Mouse (Mus musculus) kidney, embryonic 14.5 days (tissue): ENCODE measurements at regions not wholly inside any gene's neighbourhood (a gene's known extent, or its start where the extent isn't known, plus 50 kb on each side); places are given as distances from the start of the nearest gene placed in this dataset.

Source experiments
- ATAC-seq: fragments of 200-750 bp; cut with Nextera tagmentation; 2 replicates; pipeline ENCODE4 v1.8.0; 2017; ENCODE audit warnings: moderate number of reproducible peaks, mild to moderate bottlenecking, moderate TSS enrichment, moderate library complexity; ENCODE audit not compliant: low FRiP score, low TSS enrichment
- H3K27ac ChIP-seq: fragments of 300-500 bp; sonication (generic); 2 replicates; pipeline ENCODE4 v1.5.1; 2014; ENCODE audit warnings: low read depth, mild to moderate bottlenecking, low read length, moderate library complexity, mixed read lengths
- H3K27me3 ChIP-seq: fragments of 300-500 bp; sonication (generic); 2 replicates; pipeline ENCODE4 v1.6.1; 2014; ENCODE audit warnings: mild to moderate bottlenecking, low read length; ENCODE audit not compliant: control insufficient read depth, insufficient read depth
- H3K36me3 ChIP-seq: fragments of 300-500 bp; sonication (generic); 2 replicates; pipeline ENCODE4 v1.6.1; 2014; ENCODE audit warnings: low read length, mixed read lengths; ENCODE audit not compliant: control insufficient read depth, insufficient read depth
- H3K4me1 ChIP-seq: fragments of 300-500 bp; sonication (generic); 2 replicates; pipeline ENCODE4 v1.6.1; 2014; ENCODE audit warnings: low read length, mixed read lengths; ENCODE audit not compliant: control insufficient read depth, insufficient read depth
- H3K4me2 ChIP-seq: fragments of 300-500 bp; sonication (generic); replicated peaks from 2 replicates; pipeline ENCODE4 v1.6.1; 2014; ENCODE audit warnings: low read depth, mild to moderate bottlenecking, low read length
- H3K4me3 ChIP-seq: fragments of 300-500 bp; sonication (generic); 2 replicates; pipeline ENCODE4 v1.5.1; 2014; ENCODE audit warnings: mild to moderate bottlenecking, low read length
- H3K9ac ChIP-seq: fragments of 300-500 bp; sonication (generic); 2 replicates; pipeline ENCODE4 v1.6.1; 2014; ENCODE audit warnings: low read depth, mild to moderate bottlenecking, low read length, moderate library complexity
- H3K9me3 ChIP-seq: fragments of 300-500 bp; sonication (generic); 2 replicates; pipeline ENCODE4 v1.6.1; 2016; ENCODE audit warnings: low read length; ENCODE audit not compliant: control insufficient read depth
- WGBS: fragments of 180-500 bp; shearing (Covaris S2); extraction: QIAGEN DNeasy Blood & Tissue Kit; methylation state at CpG from one replicate; pipeline ENCODE4 v1.1.7; 2014; 5-methylcytosine and 5-hydroxymethylcytosine counted together

DNA sequence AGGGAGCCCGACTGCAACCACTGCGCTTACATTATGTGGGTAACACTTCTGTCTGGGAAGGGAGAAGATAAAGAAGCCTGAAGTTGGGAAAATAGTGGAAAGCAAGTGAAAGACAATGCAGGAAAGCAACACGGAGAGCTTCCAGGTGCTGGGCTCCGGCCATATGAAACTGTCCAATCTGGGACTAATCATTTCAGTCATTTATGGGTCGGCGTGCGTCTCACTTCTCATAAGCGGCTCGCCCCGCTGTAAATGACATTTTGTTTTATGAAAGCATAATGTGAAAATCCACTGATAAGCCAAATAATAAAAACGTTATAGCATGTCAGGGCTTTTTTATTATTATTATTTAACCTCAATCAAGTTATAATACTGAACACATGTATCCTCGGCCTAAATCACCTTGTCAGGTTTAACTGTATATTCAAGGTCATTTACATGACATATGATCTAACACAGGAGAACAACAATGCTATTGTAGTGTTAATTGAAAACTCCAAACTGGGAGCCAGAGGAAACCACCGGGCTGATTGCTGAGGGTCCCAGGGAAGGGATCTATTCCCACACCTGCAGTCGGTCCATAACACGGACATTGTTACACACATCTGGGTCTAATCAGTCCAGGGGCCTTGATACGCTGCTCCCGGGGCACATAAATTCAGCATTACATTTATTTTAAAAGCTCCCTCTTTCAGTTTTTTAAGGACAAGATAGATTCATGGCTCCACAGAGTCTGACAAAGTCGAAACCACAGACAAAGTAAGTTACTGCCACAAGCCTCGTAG lies 332.4 kb downstream of the Etnk1 start:
- H3K9me3 ChIP-seq, result no peaks in the 10 kb centered on the region
- H3K4me1 ChIP-seq, result no peaks in the 10 kb centered on the region
- no peaks in the 10 kb centered on the region for H3K27me3 ChIP-seq
- no peak overlapping the region for H3K4me2 ChIP-seq
- H3K9ac ChIP-seq, result no peak overlapping the region
- no peak overlapping the region for H3K27ac ChIP-seq
- WGBS, result 62% methylated on average over 19 of the region's 19 CpGs
- no peak for ATAC-seq
- no peaks in the 10 kb centered on the region for H3K36me3 ChIP-seq
- no peak overlapping the region for H3K4me3 ChIP-seq

DNA sequence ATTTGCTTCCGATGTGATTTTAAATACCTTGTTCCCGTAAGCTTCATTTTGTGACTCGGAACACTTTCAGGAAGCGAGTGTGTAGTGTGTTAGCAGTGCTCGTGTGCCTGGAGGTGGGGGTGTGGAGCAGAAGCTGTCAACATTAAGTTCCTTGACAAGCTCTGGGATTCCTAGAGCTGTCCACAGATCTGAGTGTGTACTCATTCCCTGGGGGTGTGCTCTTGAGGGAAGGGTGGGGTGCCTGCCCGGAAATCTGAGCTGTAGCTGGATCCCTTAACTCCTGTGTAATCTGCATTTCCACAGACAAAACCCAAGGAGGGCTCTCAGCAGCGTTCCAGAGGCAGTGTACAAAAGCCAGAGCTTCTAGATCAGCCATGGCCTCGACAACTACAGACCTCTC lies 335.8 kb downstream of the Etnk1 start:
- H3K27me3 ChIP-seq, result no peaks in the 10 kb centered on the region
- ATAC-seq, result no peak
- no peak overlapping the region for H3K27ac ChIP-seq
- H3K4me2 ChIP-seq, result no peak overlapping the region
- no peaks in the 10 kb centered on the region for H3K9me3 ChIP-seq
- H3K9ac ChIP-seq, result no peak overlapping the region
- no peaks in the 10 kb centered on the region for H3K4me1 ChIP-seq
- H3K4me3 ChIP-seq, result no peak overlapping the region
- 73% methylated on average over 8 of the region's 8 CpGs for WGBS
- no peaks in the 10 kb centered on the region for H3K36me3 ChIP-seq

DNA sequence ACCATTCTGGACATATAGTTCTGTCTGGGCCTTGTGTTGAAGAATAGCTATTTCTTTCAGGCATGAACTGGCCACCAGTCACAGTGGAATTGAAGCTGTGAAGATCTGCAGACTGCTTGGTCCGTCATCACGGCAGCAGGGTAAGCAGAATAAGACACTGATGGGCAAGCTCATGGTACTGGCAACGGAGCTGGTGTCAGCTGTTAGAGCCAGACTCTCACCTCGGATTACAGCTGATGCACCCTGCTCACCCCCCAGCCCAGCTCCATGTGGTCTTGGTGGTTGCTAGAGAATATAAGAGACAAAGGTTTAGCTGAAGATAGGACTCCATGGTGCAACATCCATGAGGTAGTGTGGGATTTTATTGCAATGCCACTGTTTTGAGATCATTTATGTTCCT lies 336.9 kb downstream of the Etnk1 start:
- WGBS, result 93% methylated on average over 4 of the region's 4 CpGs
- no peak for ATAC-seq

GRCm38 (mm10) chr6:143513459-143513858 lies 346.4 kb downstream of the Etnk1 start:
- Histone ChIP-seq H3K9me3 (no peaks in the 10 kb centered on the region), H3K36me3 (no peaks in the 10 kb centered on the region), H3K4me3 (no peak overlapping the region), H3K4me2 (no peak overlapping the region), H3K9ac (no peak overlapping the region), H3K27me3 (no peaks in the 10 kb centered on the region), H3K4me1 (no peaks in the 10 kb centered on the region), H3K27ac (no peak overlapping the region)
- WGBS, result 88% methylated on average over 5 of the region's 5 CpGs
- ATAC-seq, result no peak

More for the DNA sequence above, 336.9 kb downstream of the Etnk1 start:
- Histone ChIP-seq H3K4me2 (no peak overlapping the region), H3K27ac (no peak overlapping the region), H3K9ac (no peak overlapping the region), H3K4me1 (no peaks in the 10 kb centered on the region), H3K36me3 (no peaks in the 10 kb centered on the region), H3K27me3 (no peaks in the 10 kb centered on the region), H3K4me3 (no peak overlapping the region), H3K9me3 (no peaks in the 10 kb centered on the region)

- no peak overlapping the region for H3K4me3 ChIP-seq
- no peak for ATAC-seq
- 78% methylated on average over 12 of the region's 12 CpGs for WGBS
Measured at GRCm38 (mm10) chr6:143515137-143515536, 348.1 kb downstream of the Etnk1 start.

GRCm38 (mm10) chr6:143516746-143517145 lies 349.7 kb downstream of the Etnk1 start:
- no peaks in the 10 kb centered on the region for H3K27me3 ChIP-seq
- H3K4me3 ChIP-seq, result no peak overlapping the region
- no peak for ATAC-seq
- no peaks in the 10 kb centered on the region for H3K36me3 ChIP-seq
- WGBS, result 90% methylated on average over 1 of the region's 1 CpGs
- no peaks in the 10 kb centered on the region for H3K9me3 ChIP-seq
- no peak overlapping the region for H3K9ac ChIP-seq
- H3K4me2 ChIP-seq, result no peak overlapping the region
- no peaks in the 10 kb centered on the region for H3K4me1 ChIP-seq
- H3K27ac ChIP-seq, result no peak overlapping the region

More at GRCm38 (mm10) chr6:143515137-143515536, 348.1 kb downstream of the Etnk1 start:
- Histone ChIP-seq H3K27ac (no peak overlapping the region), H3K4me2 (no peak overlapping the region), H3K27me3 (no peaks in the 10 kb centered on the region), H3K9me3 (no peaks in the 10 kb centered on the region), H3K4me1 (no peaks in the 10 kb centered on the region), H3K9ac (no peak overlapping the region), H3K36me3 (no peaks in the 10 kb centered on the region)

- Histone ChIP-seq H3K36me3 (no peaks in the 10 kb centered on the region), H3K4me1 (no peaks in the 10 kb centered on the region), H3K4me2 (no peak overlapping the region), H3K27ac (no peak overlapping the region), H3K27me3 (no peaks in the 10 kb centered on the region), H3K9me3 (no peaks in the 10 kb centered on the region), H3K9ac (no peak overlapping the region), H3K4me3 (no peak overlapping the region)
- 89% methylated on average over 8 of the region's 8 CpGs for WGBS
- ATAC-seq, result no peak
Measured at GRCm38 (mm10) chr6:143518476-143518875, 351.5 kb downstream of the Etnk1 start.

GRCm38 (mm10) chr6:143519668-143520067 lies 352.6 kb downstream of the Etnk1 start:
- H3K4me2 ChIP-seq, result no peak overlapping the region
- no peak overlapping the region for H3K4me3 ChIP-seq
- ATAC-seq, result no peak
- 87% methylated on average over 5 of the region's 5 CpGs for WGBS
- H3K9me3 ChIP-seq, result no peaks in the 10 kb centered on the region
- no peak overlapping the region for H3K27ac ChIP-seq
- H3K27me3 ChIP-seq, result no peaks in the 10 kb centered on the region
- H3K9ac ChIP-seq, result no peak overlapping the region
- no peaks in the 10 kb centered on the region for H3K36me3 ChIP-seq
- no peaks in the 10 kb centered on the region for H3K4me1 ChIP-seq

DNA sequence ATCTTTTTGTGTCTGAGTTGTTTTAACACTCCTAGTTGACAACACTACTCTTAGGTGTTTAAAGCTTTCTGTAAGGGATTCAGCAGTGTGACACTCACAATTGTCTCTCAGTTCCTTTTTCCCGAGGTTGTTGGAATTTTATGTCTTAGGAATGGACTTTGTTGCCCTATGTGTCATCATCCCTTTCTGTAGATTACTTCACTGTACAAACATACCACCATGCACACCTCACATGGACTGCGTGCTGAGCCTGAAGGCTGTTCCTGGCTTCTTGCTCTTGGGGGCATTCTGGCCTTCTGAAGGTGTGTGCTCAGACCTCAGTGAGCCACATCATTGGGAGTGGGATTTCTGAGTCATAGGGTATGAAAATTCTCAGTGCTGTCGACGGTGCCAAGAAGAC lies 358.1 kb downstream of the Etnk1 start:
- H3K27ac ChIP-seq, result no peak overlapping the region
- no peak overlapping the region for H3K4me2 ChIP-seq
- no peaks in the 10 kb centered on the region for H3K4me1 ChIP-seq
- H3K9ac ChIP-seq, result no peak overlapping the region
- ATAC-seq, result no peak
- no peak overlapping the region for H3K4me3 ChIP-seq
- H3K27me3 ChIP-seq, result 0 out of 2 replicates have a peak, but pooled peaks cover 2% of the 10 kb centered on the region
- WGBS, result 88% methylated on average over 4 of the region's 4 CpGs
- H3K36me3 ChIP-seq, result no peaks in the 10 kb centered on the region
- no peaks in the 10 kb centered on the region for H3K9me3 ChIP-seq
